Mouse (Mus musculus): ENCODE measurements at regions not wholly inside any gene's neighbourhood (a gene's known extent, or its start where the extent isn't known, plus 50 kb on each side); places are given as distances from the start of the nearest gene placed in this dataset.

- TF ChIP-seq CTCF (IDR thresholded peaks at IDR 0.05) (no peak), EP300 (IDR thresholded peaks at IDR 0.05) (no peak)
These were observed 184.0 kb downstream of the Gm26897 start for GRCm38 (mm10) chr5:111917643-111918252.
